Mouse (Mus musculus) hindbrain, embryonic 11.5 days (tissue): ENCODE results near the gene Sec14l2. TPM values are rescaled to one million over a fixed set of nuclear protein-coding genes. Genes with fewer than 3 reads are reported as not detected.

Experiments used
- ATAC-seq: fragments of 200-750 bp; cut with Nextera tagmentation; 2 replicates; pipeline ENCODE4 v1.8.0; 2017; ENCODE audit warnings: mild to moderate bottlenecking, moderate TSS enrichment, moderate library complexity; ENCODE audit not compliant: low FRiP score
- DNase-seq: peaks from one replicate; pipeline ENCODE4 v3.0.0-alpha.2; 2015; ENCODE audit warnings: low spot score
- H3K27ac ChIP-seq: fragments of 300-500 bp; sonication (generic); 2 replicates; pipeline ENCODE4 v1.5.1; 2014; ENCODE audit warnings: mild to moderate bottlenecking, low read depth, low read length
- H3K27me3 ChIP-seq: fragments of 300-500 bp; sonication (generic); 2 replicates; pipeline ENCODE4 v1.6.1; 2014; ENCODE audit warnings: mild to moderate bottlenecking, low read length, moderate library complexity, mixed read lengths; ENCODE audit not compliant: control insufficient read depth, insufficient read depth
- H3K36me3 ChIP-seq: fragments of 300-500 bp; sonication (generic); 2 replicates; pipeline ENCODE4 v1.6.1; 2014; ENCODE audit warnings: mild to moderate bottlenecking, low read length, moderate library complexity, mixed read lengths; ENCODE audit not compliant: control insufficient read depth, insufficient read depth
- H3K4me1 ChIP-seq: fragments of 300-500 bp; sonication (generic); replicated peaks from 2 replicates; pipeline ENCODE4 v1.6.1; 2014; ENCODE audit warnings: low read length, mixed read lengths; ENCODE audit not compliant: control insufficient read depth, insufficient read depth
- H3K4me2 ChIP-seq: fragments of 300-500 bp; sonication (generic); replicated peaks from 2 replicates; pipeline ENCODE4 v1.6.1; 2014; ENCODE audit warnings: mild to moderate bottlenecking, low read depth, low read length
- H3K4me3 ChIP-seq: fragments of 300-500 bp; sonication (generic); 2 replicates; pipeline ENCODE4 v1.5.1; 2014; ENCODE audit warnings: low read depth, low read length
- H3K9ac ChIP-seq: fragments of 300-500 bp; sonication (generic); 2 replicates; pipeline ENCODE4 v1.6.1; 2014; ENCODE audit warnings: low read depth, low read length
- H3K9me3 ChIP-seq: fragments of 300-500 bp; sonication (generic); 2 replicates; pipeline ENCODE4 v1.6.1; 2016; ENCODE audit warnings: low read length; ENCODE audit not compliant: control insufficient read depth
- WGBS: fragments of 180-500 bp; shearing (Covaris S2); extraction: QIAGEN DNeasy Blood & Tissue Kit; methylation state at CpG from one replicate; pipeline ENCODE4 v1.1.7; 2014; 5-methylcytosine and 5-hydroxymethylcytosine counted together
- polyA plus RNA-seq: library from polyadenylated mRNA; unstranded; fragments of >200 nt; fragmentation: Nextera tagmentation; extraction: Ambion mirVana; gene quantifications from 2 replicates; pipeline ENCODE4 v1.2.1, GENCODE M21; 2014

Sec14l2 gene
- 1.7 and 2.1 TPM in 2 replicates for polyA plus RNA-seq

GRCm38 (mm10) chr11:4122742-4123579 is at the start of gene Sec14l2:
Gene Sec14l2 (minus strand): TSS chr11:4123415.
- Histone ChIP-seq H3K4me1 (0 out of 2 replicates have a peak, but pooled peaks cover 3% of the 10 kb centered on the region), H3K4me3 (no peak within 1 kb of the TSS), H3K27ac (no peak within 1 kb of the TSS), H3K9ac (no peak within 1 kb of the TSS), H3K27me3 (peaks cover 6% of the 10 kb centered on the region), H3K9me3 (no peaks in the 10 kb centered on the region), H3K36me3 (no peaks in the 10 kb centered on the region), H3K4me2 (no peak within 1 kb of the TSS)
- ATAC-seq, result no peak
- DNase-seq, result no peak
- 82% methylated on average over 10 of the region's 10 CpGs for WGBS

DNA sequence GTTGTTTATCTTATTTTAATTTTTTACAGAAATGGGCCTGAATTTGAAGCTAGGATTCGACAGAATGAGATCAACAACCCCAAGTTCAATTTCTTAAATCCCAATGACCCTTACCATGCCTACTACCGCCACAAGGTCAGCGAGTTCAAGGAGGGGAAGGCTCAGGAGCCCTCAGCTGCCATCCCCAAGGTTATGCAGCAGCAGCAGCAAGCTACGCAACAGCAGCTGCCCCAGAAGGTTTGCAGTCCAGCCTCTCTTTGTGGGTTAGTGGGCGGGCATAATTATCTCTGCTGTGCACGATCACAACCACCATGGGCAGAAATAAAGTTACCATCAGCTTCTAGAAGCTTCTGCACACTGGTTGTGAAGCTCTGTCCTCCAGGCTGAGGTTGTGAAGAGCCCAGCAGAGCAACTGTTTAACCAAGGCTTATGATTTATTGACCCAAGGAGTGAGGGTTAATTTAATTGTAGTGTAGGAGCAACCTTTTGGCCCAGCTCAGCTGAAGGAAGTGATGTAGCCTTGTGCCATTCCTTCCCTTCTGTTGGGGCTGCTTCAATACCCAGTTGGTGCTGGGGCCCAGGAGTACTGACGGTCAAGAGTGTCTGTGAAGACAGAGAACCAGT is 43.4 kb upstream of the Sec14l2 start:
- peaks cover 6% of the 10 kb centered on the region; the same call in 1 of the 2 replicates for H3K4me1 ChIP-seq
- H3K9me3 ChIP-seq, result no peaks in the 10 kb centered on the region
- no peak overlapping the region for H3K27ac ChIP-seq
- no peaks in the 10 kb centered on the region for H3K27me3 ChIP-seq
- peaks cover 17% of the 10 kb centered on the region for H3K36me3 ChIP-seq
- H3K4me2 ChIP-seq, result no peak overlapping the region
- no peak overlapping the region for H3K4me3 ChIP-seq
- WGBS, result 93% methylated on average over 7 of the region's 7 CpGs
- ATAC-seq, result no peak
- no peak overlapping the region for H3K9ac ChIP-seq
- no peak for DNase-seq

GRCm38 (mm10) chr11:4164701-4165100 is 41.5 kb upstream of the Sec14l2 start:
- WGBS, result 87% methylated on average over 2 of the region's 2 CpGs
- Histone ChIP-seq H3K9ac (no peak overlapping the region), H3K4me2 (no peak overlapping the region), H3K36me3 (peaks cover 19% of the 10 kb centered on the region), H3K27ac (no peak overlapping the region), H3K4me3 (no peak overlapping the region), H3K9me3 (no peaks in the 10 kb centered on the region), H3K4me1 (peaks cover 11% of the 10 kb centered on the region; the same call in 1 of the 2 replicates), H3K27me3 (no peaks in the 10 kb centered on the region)
- ATAC-seq (no peak), DNase-seq (no peak)

GRCm38 (mm10) chr11:4160758-4161480 is 37.7 kb upstream of the Sec14l2 start:
- H3K4me2 ChIP-seq, result peak overlapping the region; percentile 80
- H3K4me3 ChIP-seq, result peak overlapping the region; percentile 87
- H3K4me1 ChIP-seq, result peaks cover 11% of the 10 kb centered on the region; the same call in 1 of the 2 replicates
- no peaks in the 10 kb centered on the region for H3K27me3 ChIP-seq
- 8% methylated on average over 15 of the region's 15 CpGs for WGBS
- H3K27ac ChIP-seq, result peak overlapping the region; percentile 93; the same call in 1 of the 2 replicates
- ATAC-seq, result no peak
- H3K36me3 ChIP-seq, result peaks cover 8% of the 10 kb centered on the region
- peak overlapping the region; percentile 92 for H3K9ac ChIP-seq
- no peaks in the 10 kb centered on the region for H3K9me3 ChIP-seq
- no peak for DNase-seq

DNA sequence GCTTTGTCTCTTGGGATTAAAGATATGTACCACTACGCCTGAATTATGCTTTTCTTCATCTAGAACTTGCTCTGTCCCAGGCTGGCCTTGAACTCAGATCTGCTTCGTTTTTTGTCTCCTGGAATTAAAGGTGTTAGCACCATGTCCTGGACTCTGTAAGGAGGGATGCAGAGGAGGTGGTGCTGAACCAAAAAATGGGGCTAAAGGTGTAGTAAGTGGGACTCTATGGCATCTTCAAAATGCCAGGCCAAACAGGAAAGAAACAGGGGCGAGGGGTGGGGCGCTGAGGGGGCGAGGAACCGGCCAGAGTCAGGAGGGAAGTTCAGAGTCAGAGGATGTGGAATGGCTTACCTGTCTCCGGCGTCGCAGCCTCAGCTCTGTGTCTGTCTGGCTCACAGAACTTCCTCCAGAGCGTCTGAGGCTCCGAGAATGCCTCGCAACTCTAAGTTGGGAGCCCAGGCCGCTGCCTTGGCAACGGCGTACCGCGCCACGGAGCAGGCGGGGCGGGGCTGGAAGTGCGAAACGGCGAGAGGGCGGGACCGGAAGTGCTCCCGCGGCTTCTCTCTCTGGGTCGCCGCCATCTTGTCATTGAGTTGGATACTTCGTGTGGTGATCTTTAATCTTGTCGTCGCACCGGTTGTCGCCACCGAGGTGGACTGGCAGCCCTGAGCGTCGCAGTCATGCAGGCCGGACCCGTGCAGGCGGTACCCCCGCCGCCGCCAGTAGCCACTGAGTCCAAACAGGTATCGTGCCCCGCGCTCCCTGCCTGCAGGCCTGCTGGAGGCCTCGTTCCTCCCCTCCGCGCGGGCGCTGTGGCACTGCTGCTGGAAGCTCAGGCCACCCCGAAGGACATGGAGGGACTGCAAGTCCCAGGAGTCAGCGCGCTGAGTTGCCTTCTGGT is 36.8 kb upstream of the Sec14l2 start, which contains the start of the genes Ccdc157 and Sf3a1:
Gene Ccdc157 (minus strand): TSS at position 486 of the 901 bp plus-strand sequence.
Gene Sf3a1 (plus strand): TSS at position 543 of the 901 bp plus-strand sequence.
- H3K4me3 ChIP-seq, result peak within 1 kb of the TSS; percentile 87
- H3K9ac ChIP-seq, result peak within 1 kb of the TSS; percentile 92
- ATAC-seq (peak; percentile 98), DNase-seq (peak; percentile 97)
- peaks cover 11% of the 10 kb centered on the region; the same call in 1 of the 2 replicates for H3K4me1 ChIP-seq
- peak within 1 kb of the TSS; percentile 93 for H3K27ac ChIP-seq
- WGBS, result 1% methylated on average over 54 of the region's 54 CpGs
- peaks cover 8% of the 10 kb centered on the region for H3K36me3 ChIP-seq
- H3K9me3 ChIP-seq, result no peaks in the 10 kb centered on the region
- H3K27me3 ChIP-seq, result no peaks in the 10 kb centered on the region
- H3K4me2 ChIP-seq, result peak within 1 kb of the TSS; percentile 80

DNA sequence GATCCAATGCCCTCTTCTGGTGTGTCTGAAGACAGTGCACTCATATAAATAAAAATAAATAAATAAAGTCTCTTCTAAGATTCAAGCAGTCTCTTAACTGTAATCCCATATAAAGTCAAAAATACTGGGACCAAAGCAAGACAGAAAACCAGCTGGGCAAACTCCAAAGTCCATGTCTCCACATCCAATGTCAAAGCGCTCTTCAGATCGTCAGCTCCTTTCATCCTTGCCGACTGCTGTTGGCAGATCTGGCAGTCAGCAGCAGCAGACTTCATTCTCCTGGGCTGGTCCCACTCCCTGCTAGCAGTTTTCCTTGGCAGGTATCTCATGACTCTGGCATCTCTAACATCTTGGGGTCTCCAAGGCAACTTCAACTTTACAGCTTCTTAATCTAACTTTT is 35.5 kb upstream of the Sec14l2 start:
- H3K4me1 ChIP-seq, result peaks cover 11% of the 10 kb centered on the region; the same call in 1 of the 2 replicates
- H3K9me3 ChIP-seq, result no peaks in the 10 kb centered on the region
- DNase-seq, result no peak
- no peaks in the 10 kb centered on the region for H3K27me3 ChIP-seq
- H3K27ac ChIP-seq, result no peak overlapping the region
- ATAC-seq, result no peak
- no peak overlapping the region for H3K4me2 ChIP-seq
- H3K36me3 ChIP-seq, result peaks cover 4% of the 10 kb centered on the region; the same call in 1 of the 2 replicates
- H3K4me3 ChIP-seq, result no peak overlapping the region
- H3K9ac ChIP-seq, result no peak overlapping the region
- WGBS, result 94% methylated on average over 3 of the region's 3 CpGs

GRCm38 (mm10) chr11:4155641-4156040 is 32.4 kb upstream of the Sec14l2 start:
- Histone ChIP-seq H3K4me2 (no peak overlapping the region), H3K9ac (no peak overlapping the region)

More at GRCm38 (mm10) chr11:4155641-4156040, 32.4 kb upstream of the Sec14l2 start:
- Histone ChIP-seq H3K4me1 (no peaks in the 10 kb centered on the region), H3K27me3 (no peaks in the 10 kb centered on the region), H3K9me3 (no peaks in the 10 kb centered on the region), H3K4me3 (no peak overlapping the region), H3K27ac (no peak overlapping the region), H3K36me3 (no peaks in the 10 kb centered on the region)
- DNase-seq (no peak), ATAC-seq (no peak)
- 80% methylated on average over 5 of the region's 5 CpGs for WGBS
